Mouse (Mus musculus): ENCODE measurements around the gene Mical3.
A peak's percentile ranks its signal among the peaks of the same experiment; 100 is the strongest.

GRCm38 (mm10) chr6:120903450-120903912, 227.3 kb downstream of the Mical3 start:
- TF ChIP-seq POLR2A (IDR thresholded peaks at IDR 0.05; ENCODE audit: low read depth, low read length) (no peak), CTCF (IDR thresholded peaks at IDR 0.05; ENCODE audit: borderline replicate concordance, insufficient read depth, low read length) (0 out of 2 replicates have a peak, but pooled peaks have one; percentile 9)
